Mouse (Mus musculus): ENCODE results near the gene Adam12. TPM values are rescaled to one million over a fixed set of nuclear protein-coding genes. Genes with fewer than 3 reads are reported as not detected.

Gene Adam12
- total and polyA plus RNA-seq, 2 experiments, result 0.28 TPM

DNA sequence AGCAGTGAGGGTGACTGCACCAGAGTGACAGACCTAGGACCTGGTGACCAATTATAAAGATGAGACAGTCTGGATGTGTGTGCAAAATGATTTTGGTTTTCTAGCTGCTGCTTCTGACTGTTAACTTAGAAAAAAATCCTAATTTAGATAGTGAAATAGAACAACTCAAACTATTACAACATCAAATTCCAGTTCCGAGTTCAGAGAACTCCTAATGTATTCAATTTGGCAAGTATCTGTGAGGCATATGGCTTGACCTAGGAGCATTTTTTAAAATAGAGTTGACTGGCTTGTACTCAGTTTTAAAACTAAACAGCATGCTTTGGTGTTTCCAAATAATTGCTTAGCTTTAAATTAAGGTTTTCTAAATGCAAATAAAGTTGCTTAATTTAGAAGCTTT, 44.0 kb downstream of the Adam12 start:
- H3K79me2 ChIP-seq (ENCODE audit: control insufficient read depth, insufficient read depth, low read length), result no peaks in the 10 kb centered on the region
- H3K4me3 ChIP-seq (ENCODE audit: insufficient read depth, low read depth, low read length), result no peak overlapping the region
- peaks cover 15% of the 10 kb centered on the region for H3K4me1 ChIP-seq (ENCODE audit: control insufficient read depth, insufficient read depth, low read length)
- H3K36me3 ChIP-seq (ENCODE audit: control insufficient read depth, insufficient read depth, low read length), result no peaks in the 10 kb centered on the region
- 13% methylated on average over 1 of the region's 1 CpGs for WGBS
- no peak for TF ChIP-seq POLR2A (IDR thresholded peaks at IDR 0.05; ENCODE audit: extremely low read depth, insufficient read depth, low read length)
- no peak overlapping the region for H3K27ac ChIP-seq (replicated peaks; ENCODE audit: insufficient read depth, low read depth, low read length)
- no peak overlapping the region for H3K9ac ChIP-seq (ENCODE audit: low read depth, low read length)
- DNase-seq (ENCODE audit: extremely low read depth, low read depth, low spot score), result peak; percentile 57
- H3K27me3 ChIP-seq (ENCODE audit: control insufficient read depth, insufficient read depth, low read length), result no peaks in the 10 kb centered on the region

DNA sequence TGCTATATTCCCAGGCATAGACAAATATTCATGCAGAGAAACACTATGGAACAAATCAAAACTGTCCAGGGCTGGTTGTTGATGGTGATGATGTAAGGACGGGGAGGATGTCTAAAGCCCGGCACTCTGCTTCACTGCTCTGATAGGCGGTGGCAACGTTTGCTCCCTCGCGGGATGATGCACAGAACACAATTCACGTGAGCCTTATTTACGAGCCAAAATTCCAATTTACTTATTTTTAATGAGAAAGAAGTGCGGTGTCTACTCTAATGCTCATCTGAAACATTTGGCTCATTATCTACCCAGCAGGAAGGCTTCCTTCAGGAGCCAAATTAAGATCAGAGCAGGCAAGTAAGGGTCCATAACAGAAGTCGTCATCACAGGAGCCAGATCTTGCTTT, 45.4 kb downstream of the Adam12 start:
- no peak for DNase-seq (ENCODE audit: extremely low read depth, low read depth, low spot score)
- Histone ChIP-seq H3K36me3 (ENCODE audit: control insufficient read depth, insufficient read depth, low read length) (no peaks in the 10 kb centered on the region), H3K79me2 (ENCODE audit: control insufficient read depth, insufficient read depth, low read length) (no peaks in the 10 kb centered on the region), H3K9ac (ENCODE audit: low read depth, low read length) (no peak overlapping the region), H3K27ac (replicated peaks; ENCODE audit: insufficient read depth, low read depth, low read length) (no peak overlapping the region), H3K27me3 (ENCODE audit: control insufficient read depth, insufficient read depth, low read length) (no peaks in the 10 kb centered on the region), H3K4me3 (ENCODE audit: insufficient read depth, low read depth, low read length) (no peak overlapping the region), H3K4me1 (ENCODE audit: control insufficient read depth, insufficient read depth, low read length) (peaks cover 9% of the 10 kb centered on the region)
- no peak for TF ChIP-seq CTCF (IDR thresholded peaks at IDR 0.05; ENCODE audit: low read depth, low read length)
- TF ChIP-seq POLR2A (IDR thresholded peaks at IDR 0.05; ENCODE audit: extremely low read depth, insufficient read depth, low read length), result no peak
- WGBS, result 92% methylated on average over 10 of the region's 10 CpGs

DNA sequence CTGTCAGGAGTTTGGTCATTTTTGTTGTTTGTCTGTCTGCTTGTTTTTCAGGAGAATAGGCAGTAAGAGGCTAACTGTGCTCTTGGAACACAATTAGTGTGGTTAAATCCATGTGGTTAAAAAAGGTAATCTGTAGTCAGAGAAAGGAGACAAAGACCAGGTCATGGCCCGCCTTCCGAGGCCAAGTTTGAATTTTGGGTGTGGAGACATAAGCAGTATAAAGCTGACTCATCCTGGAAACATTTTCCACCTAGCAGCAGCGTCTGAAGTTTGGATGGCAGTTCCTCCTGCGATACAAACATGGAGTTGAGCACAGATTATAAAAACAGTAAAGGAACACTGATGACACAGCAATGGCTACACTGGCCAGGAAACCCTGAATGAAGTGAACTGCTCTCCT, 46.2 kb downstream of the Adam12 start:
- no peak for DNase-seq (ENCODE audit: extremely low read depth, low read depth, low spot score)
- H3K36me3 ChIP-seq (ENCODE audit: control insufficient read depth, insufficient read depth, low read length), result no peaks in the 10 kb centered on the region
- H3K79me2 ChIP-seq (ENCODE audit: control insufficient read depth, insufficient read depth, low read length), result no peaks in the 10 kb centered on the region
- H3K27me3 ChIP-seq (ENCODE audit: control insufficient read depth, insufficient read depth, low read length), result no peaks in the 10 kb centered on the region
- TF ChIP-seq CTCF (IDR thresholded peaks at IDR 0.05; ENCODE audit: low read depth, low read length) (no peak), POLR2A (IDR thresholded peaks at IDR 0.05; ENCODE audit: extremely low read depth, insufficient read depth, low read length) (no peak)
- H3K27ac ChIP-seq (replicated peaks; ENCODE audit: insufficient read depth, low read depth, low read length), result no peak overlapping the region
- WGBS, result 93% methylated on average over 4 of the region's 4 CpGs
- no peak overlapping the region for H3K4me3 ChIP-seq (ENCODE audit: insufficient read depth, low read depth, low read length)
- peaks cover 9% of the 10 kb centered on the region for H3K4me1 ChIP-seq (ENCODE audit: control insufficient read depth, insufficient read depth, low read length)
- H3K9ac ChIP-seq (ENCODE audit: low read depth, low read length), result no peak overlapping the region

DNA sequence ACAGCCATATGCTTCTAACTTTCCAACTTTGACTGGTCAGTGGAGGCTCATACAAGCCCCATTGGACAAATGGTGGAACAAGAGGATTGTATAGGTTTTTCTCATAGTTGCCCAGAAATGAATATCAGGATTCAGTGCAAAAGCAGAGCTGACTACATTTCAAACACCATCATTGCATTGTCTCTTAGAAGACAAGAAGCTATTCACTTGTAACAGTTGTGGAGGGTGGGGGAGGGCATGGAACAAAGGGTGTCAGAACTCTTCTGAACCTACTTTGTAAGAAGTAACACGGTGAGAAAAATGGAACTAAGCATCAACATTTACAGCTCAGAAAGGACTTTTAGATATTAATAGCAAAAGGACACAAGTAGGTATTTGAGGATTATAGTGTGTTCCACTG, 50.2 kb downstream of the Adam12 start:
- WGBS, result 77% methylated on average over 1 of the region's 1 CpGs
- no peak for TF ChIP-seq POLR2A (IDR thresholded peaks at IDR 0.05; ENCODE audit: extremely low read depth, insufficient read depth, low read length)
- no peak for TF ChIP-seq CTCF (IDR thresholded peaks at IDR 0.05; ENCODE audit: low read depth, low read length)
- H3K27me3 ChIP-seq (ENCODE audit: control insufficient read depth, insufficient read depth, low read length), result no peaks in the 10 kb centered on the region
- H3K9ac ChIP-seq (ENCODE audit: low read depth, low read length), result no peak overlapping the region
- no peak overlapping the region for H3K27ac ChIP-seq (replicated peaks; ENCODE audit: insufficient read depth, low read depth, low read length)
- no peak overlapping the region for H3K4me3 ChIP-seq (ENCODE audit: insufficient read depth, low read depth, low read length)
- H3K4me1 ChIP-seq (ENCODE audit: control insufficient read depth, insufficient read depth, low read length), result no peaks in the 10 kb centered on the region
- H3K36me3 ChIP-seq (ENCODE audit: control insufficient read depth, insufficient read depth, low read length), result no peaks in the 10 kb centered on the region
- no peak for DNase-seq (ENCODE audit: extremely low read depth, low read depth, low spot score)
- no peaks in the 10 kb centered on the region for H3K79me2 ChIP-seq (ENCODE audit: control insufficient read depth, insufficient read depth, low read length)

DNA sequence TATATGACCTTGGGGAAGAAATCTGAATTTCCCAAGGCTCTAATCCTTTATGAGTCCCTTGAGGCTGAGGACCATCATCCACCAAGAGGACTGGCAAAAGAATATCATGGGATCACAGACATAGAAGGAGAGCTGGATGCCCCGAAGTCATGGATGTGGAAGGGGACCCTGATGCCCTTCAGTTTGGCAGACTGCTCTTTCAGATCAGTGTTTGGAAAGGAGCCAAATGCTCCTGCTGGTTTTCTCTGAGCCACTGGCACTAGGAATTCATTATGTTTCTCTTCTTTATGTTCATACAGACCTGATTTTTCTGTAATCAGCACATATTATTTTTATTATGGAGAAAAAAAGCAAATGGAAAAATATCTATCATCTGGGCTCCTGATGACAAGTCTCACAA, 50.9 kb downstream of the Adam12 start:
- TF ChIP-seq POLR2A (IDR thresholded peaks at IDR 0.05; ENCODE audit: extremely low read depth, insufficient read depth, low read length) (no peak), CTCF (IDR thresholded peaks at IDR 0.05; ENCODE audit: low read depth, low read length) (no peak)
- no peak for DNase-seq (ENCODE audit: extremely low read depth, low read depth, low spot score)
- Histone ChIP-seq H3K27ac (replicated peaks; ENCODE audit: insufficient read depth, low read depth, low read length) (no peak overlapping the region), H3K27me3 (ENCODE audit: control insufficient read depth, insufficient read depth, low read length) (no peaks in the 10 kb centered on the region), H3K4me1 (ENCODE audit: control insufficient read depth, insufficient read depth, low read length) (no peaks in the 10 kb centered on the region), H3K79me2 (ENCODE audit: control insufficient read depth, insufficient read depth, low read length) (no peaks in the 10 kb centered on the region), H3K9ac (ENCODE audit: low read depth, low read length) (no peak overlapping the region), H3K36me3 (ENCODE audit: control insufficient read depth, insufficient read depth, low read length) (no peaks in the 10 kb centered on the region), H3K4me3 (ENCODE audit: insufficient read depth, low read depth, low read length) (no peak overlapping the region)
- 92% methylated on average over 1 of the region's 1 CpGs for WGBS

DNA sequence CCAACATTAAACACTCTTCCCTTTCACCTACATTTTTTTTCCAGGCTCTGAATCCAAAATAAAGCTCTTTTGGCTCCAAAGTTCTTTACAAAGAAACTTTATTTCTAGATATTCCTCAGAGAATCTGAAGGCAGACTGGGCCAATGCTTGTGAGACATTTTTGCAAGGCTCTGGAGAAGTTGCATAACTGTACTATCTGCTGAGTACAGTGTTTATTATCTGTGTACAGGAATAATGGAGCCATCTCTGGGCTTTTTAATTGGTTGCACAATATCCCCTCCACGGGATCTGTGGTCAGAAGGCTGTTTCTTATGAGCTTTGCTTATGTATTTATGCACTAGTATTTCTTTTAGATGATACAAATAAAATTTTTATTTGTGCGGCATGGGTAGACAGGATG, 54.9 kb downstream of the Adam12 start:
- peak; percentile 62 for DNase-seq (ENCODE audit: extremely low read depth, low read depth, low spot score)
- Histone ChIP-seq H3K4me3 (ENCODE audit: insufficient read depth, low read depth, low read length) (no peak overlapping the region), H3K27ac (replicated peaks; ENCODE audit: insufficient read depth, low read depth, low read length) (no peak overlapping the region), H3K27me3 (ENCODE audit: control insufficient read depth, insufficient read depth, low read length) (no peaks in the 10 kb centered on the region), H3K4me1 (ENCODE audit: control insufficient read depth, insufficient read depth, low read length) (peaks cover 2% of the 10 kb centered on the region; the same call in 1 of the 2 replicates), H3K9ac (ENCODE audit: low read depth, low read length) (no peak overlapping the region), H3K79me2 (ENCODE audit: control insufficient read depth, insufficient read depth, low read length) (no peaks in the 10 kb centered on the region), H3K36me3 (ENCODE audit: control insufficient read depth, insufficient read depth, low read length) (no peaks in the 10 kb centered on the region)
- 50% methylated on average over 2 of the region's 2 CpGs for WGBS
- no peak for TF ChIP-seq CTCF (IDR thresholded peaks at IDR 0.05; ENCODE audit: low read depth, low read length)
- TF ChIP-seq POLR2A (IDR thresholded peaks at IDR 0.05; ENCODE audit: extremely low read depth, insufficient read depth, low read length), result no peak
